Mouse (Mus musculus) MEL-GATA-1-ER (cell line): ENCODE results near the gene AC170998.1.

Experiments
- DNase-seq: peaks from one replicate; pipeline ENCODE4 v3.0.0-alpha.2; 2012; ENCODE audit warnings: low read depth; ENCODE audit errors: extremely low read depth

Gene AC170998.1

GRCm38 (mm10) chr17:28725783-28726182 is at the start of gene AC170998.1:
AC170998.1 (plus strand) TSS chr17:28726083.
- no peak for DNase-seq

- no peak for DNase-seq
Observed at GRCm38 (mm10) chr17:28682311-28683084, 43.4 kb upstream of the AC170998.1 start.

GRCm38 (mm10) chr17:28683601-28684000 is 42.3 kb upstream of the AC170998.1 start:
- no peak for DNase-seq

- no peak for DNase-seq
Observed at GRCm38 (mm10) chr17:28684631-28685030, 41.3 kb upstream of the AC170998.1 start.

- DNase-seq: no peak
Observed at GRCm38 (mm10) chr17:28687354-28687753, 38.5 kb upstream of the AC170998.1 start.

GRCm38 (mm10) chr17:28689586-28690283 is 36.1 kb upstream of the AC170998.1 start, which contains the start of gene Slc26a8:
Slc26a8 (minus strand) TSS chr17:28690233.
- DNase-seq: no peak

GRCm38 (mm10) chr17:28690776-28691686 is 34.9 kb upstream of the AC170998.1 start, which contains the start of gene Mapk14:
Mapk14 (plus strand) TSS chr17:28691329.
- peak; percentile 94 for DNase-seq

GRCm38 (mm10) chr17:28691687-28692340 is 34.1 kb upstream of the AC170998.1 start:
- no peak for DNase-seq

- peak; percentile 75 for DNase-seq
Observed at GRCm38 (mm10) chr17:28692341-28692710, 33.6 kb upstream of the AC170998.1 start.

- DNase-seq: no peak
Observed at GRCm38 (mm10) chr17:28693086-28693485, 32.8 kb upstream of the AC170998.1 start.

GRCm38 (mm10) chr17:28694078-28694477 is 31.8 kb upstream of the AC170998.1 start:
- DNase-seq: no peak

GRCm38 (mm10) chr17:28694832-28695231 is 31.1 kb upstream of the AC170998.1 start:
- no peak for DNase-seq

- DNase-seq: no peak
Observed at GRCm38 (mm10) chr17:28696641-28697040, 29.2 kb upstream of the AC170998.1 start.

GRCm38 (mm10) chr17:28697290-28698195 is 28.3 kb upstream of the AC170998.1 start:
- DNase-seq: peak; percentile 78

GRCm38 (mm10) chr17:28698245-28698644 is 27.6 kb upstream of the AC170998.1 start:
- no peak for DNase-seq

GRCm38 (mm10) chr17:28698672-28699071 is 27.2 kb upstream of the AC170998.1 start:
- no peak for DNase-seq

GRCm38 (mm10) chr17:28699789-28700188 is 26.1 kb upstream of the AC170998.1 start:
- peak; percentile 52 for DNase-seq

GRCm38 (mm10) chr17:28701171-28701570 is 24.7 kb upstream of the AC170998.1 start:
- DNase-seq: no peak

GRCm38 (mm10) chr17:28701737-28702136 is 24.1 kb upstream of the AC170998.1 start:
- DNase-seq: no peak

- DNase-seq: no peak
Observed at GRCm38 (mm10) chr17:28702646-28703045, 23.2 kb upstream of the AC170998.1 start.
